Mouse (Mus musculus) B cell, adult 62 days (primary cell): ENCODE data around the gene Sema6b. TPM values are rescaled to one million over a fixed set of nuclear protein-coding genes. Genes with fewer than 3 reads are reported as not detected.

Experiments
- total RNA-seq: library from RNA; stranded (reverse); gene quantifications from 4 replicates; pipeline ENCODE4 v1.2.4, GENCODE M21; 2023

Sema6b gene
- total RNA-seq: 1.0 to 1.3 TPM (median 1.2 TPM) in 4 replicates

DNA sequence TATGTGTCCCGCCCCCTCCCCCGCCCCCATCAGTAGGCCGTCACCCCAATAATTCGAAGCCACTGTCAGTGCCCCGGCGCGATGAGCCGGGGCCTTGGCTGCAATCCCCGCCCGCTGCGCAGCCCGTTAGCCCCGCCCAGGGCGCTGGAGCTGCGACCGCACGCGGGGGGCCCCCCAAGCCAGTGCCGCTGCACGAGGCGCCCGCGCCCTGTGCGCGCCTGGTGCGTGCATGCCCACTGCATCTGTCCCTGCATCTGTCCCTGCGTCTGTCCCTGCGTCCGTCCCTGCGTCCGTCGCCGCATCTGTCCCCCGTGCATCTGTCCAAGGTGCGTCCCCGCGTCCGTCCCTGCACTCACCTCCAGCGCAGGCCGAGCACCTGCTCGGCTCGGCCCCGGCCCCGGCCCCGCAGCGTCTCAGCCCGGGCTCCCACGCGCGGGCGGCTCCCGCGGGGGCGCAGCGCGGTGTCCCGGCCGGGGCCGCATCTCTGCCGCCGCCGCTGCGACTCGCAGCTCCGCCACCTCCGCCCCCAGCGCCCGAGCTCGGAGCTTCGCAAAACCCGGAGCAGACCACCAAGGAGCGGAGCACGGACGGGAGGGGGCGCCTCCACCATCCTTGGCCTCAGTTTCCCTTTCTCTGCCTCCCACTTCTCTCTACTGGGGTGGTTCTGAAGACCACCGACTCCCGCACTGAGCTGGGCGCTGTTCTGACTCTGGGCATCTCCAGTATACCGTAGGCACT lies at the start of gene Sema6b:
Gene Sema6b, minus strand, starts transcription at position 486 of the 738 bp plus-strand sequence.

DNA sequence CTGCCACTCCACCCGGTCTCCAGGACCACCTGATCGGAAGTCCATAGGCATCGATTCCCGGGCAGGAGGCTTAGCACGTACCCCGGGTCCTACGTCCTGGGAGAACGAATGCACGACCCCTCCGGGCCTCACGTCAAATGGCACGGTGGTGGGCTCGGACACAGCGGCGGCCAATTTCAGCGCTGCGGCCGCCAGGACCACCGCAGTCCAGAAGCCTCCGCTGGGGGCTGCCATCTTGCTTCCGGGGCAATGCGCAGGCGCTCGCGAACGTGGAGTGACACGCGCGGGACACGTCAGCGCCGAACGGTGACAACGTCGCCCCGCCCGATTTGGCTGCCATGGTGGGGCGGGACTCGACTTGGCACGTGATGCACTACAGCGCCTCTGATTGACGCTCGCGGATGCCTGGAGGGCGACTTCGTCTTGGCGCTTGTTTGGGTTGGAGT lies 43.5 kb upstream of the Sema6b start, which contains the start of gene Mydgf:
Gene Mydgf, minus strand, starts transcription at position 263 of the 446 bp plus-strand sequence.

GRCm38 (mm10) chr17:56162231-56162774 lies 22.2 kb upstream of the Sema6b start, which contains the start of gene Tnfaip8l1:
Gene Tnfaip8l1 (plus strand): TSS chr17:56162477.

DNA sequence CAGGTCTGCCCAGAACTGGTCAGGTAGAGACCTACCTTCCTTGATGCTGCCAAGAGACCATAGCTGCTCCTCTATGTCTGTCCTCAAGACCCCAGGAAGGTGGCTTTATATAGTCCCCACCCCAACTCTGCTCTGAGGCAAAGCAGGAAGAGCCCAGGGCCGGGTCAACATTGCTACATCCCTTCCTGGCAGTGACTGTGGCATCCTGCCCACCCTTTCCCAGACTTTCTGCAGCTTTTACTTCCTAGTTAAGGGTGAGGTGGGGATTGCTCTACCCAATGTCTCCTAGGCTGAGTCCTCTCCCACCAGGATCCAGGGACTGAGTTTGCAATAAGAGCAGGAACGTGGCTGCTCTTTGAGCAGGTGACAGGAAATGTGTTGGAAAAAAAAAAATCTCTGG lies 18.3 kb downstream of the Sema6b start, which contains the start of gene Lrg1:
Gene Lrg1, minus strand, starts transcription at position 176 of the 400 bp plus-strand sequence.

DNA sequence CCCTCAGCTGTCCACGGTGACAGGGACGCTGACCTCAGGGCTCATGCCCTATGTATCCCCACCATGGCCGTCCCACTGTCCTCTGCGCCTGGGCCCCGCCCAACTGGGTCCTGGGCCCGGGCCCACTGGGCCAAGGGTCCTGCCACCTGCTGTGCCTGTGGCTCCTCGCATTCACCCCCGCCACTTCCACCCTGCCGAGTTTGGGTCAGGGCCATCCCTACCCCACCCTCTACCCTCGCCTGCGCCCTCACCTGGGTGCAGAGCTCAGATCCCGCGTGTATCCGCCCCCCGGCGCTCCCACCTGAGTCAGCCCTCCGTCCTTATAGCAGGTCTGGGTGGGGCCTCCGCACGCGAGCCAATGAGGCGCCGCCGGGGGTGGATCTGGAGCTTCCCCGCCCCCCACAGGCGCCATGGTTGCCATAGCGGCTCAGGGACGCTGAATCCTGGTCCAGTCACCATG lies 22.9 kb downstream of the Sema6b start, which contains the start of gene Plin5:
Gene Plin5, minus strand, starts transcription at position 346 of the 460 bp plus-strand sequence.

GRCm38 (mm10) chr17:56109219-56110051 lies 30.7 kb downstream of the Sema6b start, which contains the start of gene Plin4:
Gene Plin4 (minus strand): TSS chr17:56109803.

DNA sequence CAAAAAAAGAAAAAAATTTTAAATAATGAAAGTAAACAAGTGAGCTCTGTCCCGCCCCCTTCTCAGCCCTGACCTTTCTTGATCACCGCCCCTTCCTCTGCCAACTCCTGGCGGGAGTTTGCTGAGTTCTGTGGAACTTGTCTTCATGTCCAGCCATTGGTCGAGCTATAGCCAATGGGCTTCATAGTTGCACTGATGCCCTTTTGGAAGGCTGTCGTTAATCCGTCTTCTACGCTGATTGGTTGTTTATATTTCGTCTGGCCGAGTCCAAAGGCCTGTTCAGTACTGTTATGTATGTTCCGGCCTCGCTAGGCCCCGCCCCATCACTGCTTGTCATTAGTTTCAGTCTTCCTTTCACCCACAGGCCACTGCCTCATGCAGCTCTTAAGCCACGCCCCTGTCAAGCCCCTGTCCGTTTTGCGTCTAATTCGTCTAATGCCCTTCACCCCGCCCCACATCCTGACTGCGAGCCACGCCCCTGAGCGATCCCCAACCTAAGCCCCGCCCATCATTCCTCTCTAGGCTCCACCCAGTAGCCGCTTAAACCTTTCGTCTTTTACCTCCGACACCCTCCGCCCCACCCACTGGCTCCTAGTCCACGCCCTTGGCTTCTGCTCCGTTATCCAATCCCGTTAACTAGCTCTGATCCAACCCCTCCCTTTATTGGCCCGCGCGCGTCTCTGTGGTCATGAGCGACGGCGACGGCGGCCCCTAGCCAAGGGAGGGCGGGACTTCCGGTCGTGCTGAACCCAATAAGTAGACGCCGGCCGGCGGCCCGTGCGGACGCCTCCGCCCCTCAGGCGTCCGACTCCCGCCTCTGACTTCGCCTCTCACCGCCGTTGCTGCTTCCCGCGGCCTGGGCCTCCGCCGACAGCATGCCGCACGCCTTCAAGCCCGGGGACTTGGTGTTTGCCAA lies 61.0 kb downstream of the Sema6b start, which contains the start of gene Hdgfl2:
Gene Hdgfl2, plus strand, starts transcription at position 755 of the 916 bp plus-strand sequence.

DNA sequence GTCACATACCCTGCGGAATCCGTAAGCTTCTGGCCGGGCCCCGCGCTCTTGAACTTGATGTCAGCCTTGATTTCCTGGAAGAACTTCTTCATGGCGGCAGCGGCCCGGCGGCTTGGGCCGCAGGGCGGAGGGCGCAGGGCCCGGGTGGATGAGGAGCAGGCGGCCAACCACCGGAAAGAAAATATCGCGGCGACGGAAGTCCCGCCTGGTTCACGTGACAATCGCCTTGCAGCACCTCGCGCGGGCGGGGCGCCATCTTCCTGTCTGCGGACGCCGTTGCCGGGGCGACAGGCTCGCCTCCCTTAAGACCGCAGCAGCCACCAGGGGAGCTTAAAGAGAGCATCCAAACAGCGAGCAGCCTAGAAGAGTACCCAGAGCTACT lies 65.3 kb downstream of the Sema6b start, which contains the start of gene Ubxn6:
Gene Ubxn6, minus strand, starts transcription at position 202 of the 382 bp plus-strand sequence.

Other genes starting within 250 kb of the Sema6b start
- gene Zfp959, start 248.2 kb downstream of the Sema6b start, total RNA-seq: 19.1 to 20.5 TPM (median 19.2 TPM) in 4 replicates
- 3.3 to 6.1 TPM (median 5.2 TPM) in 4 replicates for gene Zfp119b, start 190.8 kb downstream of the Sema6b start, total RNA-seq
- 14.2 to 17.7 TPM (median 15.5 TPM) in 4 replicates for gene Ebi3, start 187.7 kb downstream of the Sema6b start, total RNA-seq
- 44.4 to 50.9 TPM (median 50.3 TPM) in 4 replicates for gene Yju2, start 181.2 kb downstream of the Sema6b start, total RNA-seq
- gene Shd, start 169.9 kb downstream of the Sema6b start, total RNA-seq: 0.81 to 2.9 TPM (median 1.8 TPM) in 4 replicates
- not detected in 4 replicates for gene Fsd1, start 153.8 kb downstream of the Sema6b start, total RNA-seq
- 1.2 TPM in 1 of 4 replicates, not detected in the others for gene Stap2, start 134.8 kb downstream of the Sema6b start, total RNA-seq
- 57.6 to 74.2 TPM (median 66.5 TPM) in 4 replicates for gene Mpnd, start 134.6 kb downstream of the Sema6b start, total RNA-seq
- gene Sh3gl1, start 103.7 kb downstream of the Sema6b start, total RNA-seq: 90.4 to 97.0 TPM (median 94.7 TPM) in 4 replicates
- gene Chaf1a, start 99.9 kb downstream of the Sema6b start, total RNA-seq: 2.7 to 4.1 TPM (median 3.2 TPM) in 4 replicates
- 65.9 to 73.7 TPM (median 71.6 TPM) in 4 replicates for gene Ubxn6, start 65.3 kb downstream of the Sema6b start, total RNA-seq
- gene Hdgfl2, start 60.7 kb downstream of the Sema6b start, total RNA-seq: 105 to 126 TPM (median 115 TPM) in 4 replicates
- gene Plin4, start 30.5 kb downstream of the Sema6b start, total RNA-seq: not detected in 4 replicates
- gene Plin5, start 22.7 kb downstream of the Sema6b start, total RNA-seq: not detected in 4 replicates
- gene Lrg1, start 18.3 kb downstream of the Sema6b start, total RNA-seq: not detected in 4 replicates
- 0.21 to 0.38 TPM (median 0.27 TPM) in 3 of 4 replicates, not detected in the other for gene Tnfaip8l1, start 22.1 kb upstream of the Sema6b start, total RNA-seq
- 48.9 to 52.9 TPM (median 52.0 TPM) in 4 replicates for gene Mydgf, start 43.6 kb upstream of the Sema6b start, total RNA-seq
- gene Dpp9, start 78.6 kb upstream of the Sema6b start, total RNA-seq: 53.2 to 57.1 TPM (median 55.2 TPM) in 4 replicates
- gene Fem1a, start 116.5 kb upstream of the Sema6b start, total RNA-seq: 26.9 to 30.0 TPM (median 29.8 TPM) in 4 replicates
- gene Ticam1, start 136.4 kb upstream of the Sema6b start, total RNA-seq: 21.6 to 25.3 TPM (median 23.4 TPM) in 4 replicates
- 10.0 to 16.6 TPM (median 14.7 TPM) in 4 replicates for gene Plin3, start 152.5 kb upstream of the Sema6b start, total RNA-seq
- not detected in 4 replicates for gene Arrdc5, start 159.9 kb upstream of the Sema6b start, total RNA-seq
- gene Uhrf1, start 163.0 kb upstream of the Sema6b start, total RNA-seq: 11.1 to 13.2 TPM (median 11.7 TPM) in 4 replicates
- gene Kdm4b, start 185.7 kb upstream of the Sema6b start, total RNA-seq: 62.5 to 66.2 TPM (median 64.5 TPM) in 4 replicates